Mouse (Mus musculus): ENCODE data around the gene Chst13.

- TF ChIP-seq ZNF384 (IDR thresholded peaks at IDR 0.05; ENCODE audit: low read depth, low read length) (no peak), HCFC1 (IDR thresholded peaks at IDR 0.05; ENCODE audit: borderline replicate concordance, insufficient read depth, low read length) (no peak), CHD2 (IDR thresholded peaks at IDR 0.05; ENCODE audit: low read depth, low read length) (no peak)
These were observed 22.2 kb upstream of the Chst13 start for GRCm38 (mm10) chr6:90347183-90347582.

All from ES-E14 (cell line).